Mouse (Mus musculus) neural tube, embryonic 11.5 days (tissue): ENCODE measurements around the gene Urad. TPM values are rescaled to one million over a fixed set of nuclear protein-coding genes. Genes with fewer than 3 reads are reported as not detected.

ENCODE experiments used
- ATAC-seq: fragments of 200-750 bp; cut with Nextera tagmentation; 2 replicates; pipeline ENCODE4 v1.8.0; 2017; ENCODE audit warnings: moderate number of reproducible peaks, mild to moderate bottlenecking, moderate TSS enrichment, moderate library complexity; ENCODE audit not compliant: insufficient read depth, low FRiP score, low TSS enrichment
- DNase-seq: peaks from one replicate; pipeline ENCODE4 v3.0.0-alpha.2; 2015; ENCODE audit warnings: low spot score
- H3K27ac ChIP-seq: fragments of 300-500 bp; sonication (generic); 2 replicates; pipeline ENCODE4 v1.5.1; 2014; ENCODE audit warnings: low read depth, mild to moderate bottlenecking, low read length
- H3K27me3 ChIP-seq: fragments of 300-500 bp; sonication (generic); 2 replicates; pipeline ENCODE4 v1.6.1; 2014; ENCODE audit warnings: mild to moderate bottlenecking, low read length, mixed read lengths; ENCODE audit not compliant: control insufficient read depth, insufficient read depth
- H3K36me3 ChIP-seq: fragments of 300-500 bp; sonication (generic); 2 replicates; pipeline ENCODE4 v1.6.1; 2014; ENCODE audit warnings: mild to moderate bottlenecking, low read length, moderate library complexity, mixed read lengths; ENCODE audit not compliant: control insufficient read depth, insufficient read depth
- H3K4me1 ChIP-seq: fragments of 300-500 bp; sonication (generic); 2 replicates; pipeline ENCODE4 v1.6.1; 2014; ENCODE audit warnings: low read length, mixed read lengths; ENCODE audit not compliant: control insufficient read depth, insufficient read depth
- H3K4me2 ChIP-seq: fragments of 300-500 bp; sonication (generic); 2 replicates; pipeline ENCODE4 v1.6.1; 2014; ENCODE audit warnings: low read depth, mild to moderate bottlenecking, moderate library complexity
- H3K4me3 ChIP-seq: fragments of 300-500 bp; sonication (generic); 2 replicates; pipeline ENCODE4 v1.5.1; 2014; ENCODE audit warnings: low read depth, low read length
- H3K9ac ChIP-seq: fragments of 300-500 bp; sonication (generic); 2 replicates; pipeline ENCODE4 v1.6.1; 2014; ENCODE audit warnings: mild to moderate bottlenecking, low read length
- H3K9me3 ChIP-seq: fragments of 300-500 bp; sonication (generic); 2 replicates; pipeline ENCODE4 v1.6.1; 2016; ENCODE audit warnings: low read length; ENCODE audit not compliant: control insufficient read depth
- WGBS: fragments of 180-500 bp; shearing (Covaris S2); extraction: QIAGEN DNeasy Blood & Tissue Kit; methylation state at CpG from one replicate; pipeline ENCODE4 v1.1.7; 2014; 5-methylcytosine and 5-hydroxymethylcytosine counted together
- polyA plus RNA-seq: library from polyadenylated mRNA; unstranded; fragments of >200 nt; fragmentation: Nextera tagmentation; extraction: Ambion mirVana; gene quantifications from 2 replicates; pipeline ENCODE4 v1.2.1, GENCODE M21; 2014

Urad gene
- polyA plus RNA-seq, 1 experiment from 2014 or later: not detected

DNA sequence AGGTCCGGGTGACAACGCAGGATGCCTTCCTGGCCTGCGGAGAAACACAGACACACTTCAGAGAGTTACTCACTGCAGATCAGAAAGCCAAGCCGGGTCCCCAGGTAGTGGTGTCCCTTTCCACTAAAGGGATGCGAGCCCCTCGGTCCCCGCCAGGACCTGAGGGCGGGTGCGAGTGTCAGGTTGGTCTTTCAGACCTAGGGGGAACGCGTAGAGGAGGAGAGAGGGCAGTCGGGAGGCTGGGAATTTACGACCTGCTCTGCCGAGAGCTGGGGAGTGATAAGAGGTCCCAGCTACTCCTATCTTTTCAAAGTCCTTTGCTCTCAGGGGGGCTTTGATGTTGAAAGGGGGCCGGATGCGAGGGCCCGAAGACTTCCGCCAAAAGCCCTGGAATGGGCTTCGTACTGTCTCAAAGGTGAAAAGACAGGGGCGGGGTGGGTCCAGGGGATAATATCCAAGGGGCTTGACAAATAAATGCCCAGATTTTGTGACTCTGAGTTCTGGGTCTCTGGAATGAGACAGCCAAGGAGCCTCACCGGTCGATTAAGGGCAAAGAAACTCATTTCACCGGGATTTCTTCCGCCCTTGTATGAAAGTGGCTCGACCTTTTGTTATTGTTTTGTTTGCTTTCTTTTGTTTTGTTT, 6.7 kb downstream of the Urad start:
- Histone ChIP-seq H3K4me2 (no peak overlapping the region), H3K36me3 (no peaks in the 10 kb centered on the region), H3K27ac (no peak overlapping the region), H3K9me3 (no peaks in the 10 kb centered on the region), H3K4me1 (0 out of 2 replicates have a peak, but pooled peaks cover 3% of the 10 kb centered on the region), H3K27me3 (peaks cover 86% of the 10 kb centered on the region), H3K9ac (no peak overlapping the region), H3K4me3 (no peak overlapping the region)
- DNase-seq (no peak), ATAC-seq (no peak)
- under 1% methylated on average over 25 of the region's 25 CpGs for WGBS

GRCm38 (mm10) chr5:147314646-147315431, 7.4 kb downstream of the Urad start:
- Histone ChIP-seq H3K27ac (no peak overlapping the region), H3K4me2 (no peak overlapping the region), H3K9ac (no peak overlapping the region), H3K4me3 (no peak overlapping the region), H3K36me3 (no peaks in the 10 kb centered on the region), H3K4me1 (0 out of 2 replicates have a peak, but pooled peaks cover 3% of the 10 kb centered on the region), H3K27me3 (peaks cover 89% of the 10 kb centered on the region), H3K9me3 (no peaks in the 10 kb centered on the region)
- DNase-seq: peak; percentile 31
- ATAC-seq: no peak
- WGBS: under 1% methylated on average over 39 of the region's 39 CpGs

GRCm38 (mm10) chr5:147312830-147313685, 9.2 kb downstream of the Urad start:
- Histone ChIP-seq H3K36me3 (no peaks in the 10 kb centered on the region), H3K27me3 (peaks cover 100% of the 10 kb centered on the region), H3K9me3 (no peaks in the 10 kb centered on the region), H3K9ac (no peak overlapping the region), H3K4me2 (no peak overlapping the region), H3K4me3 (no peak overlapping the region), H3K27ac (no peak overlapping the region), H3K4me1 (0 out of 2 replicates have a peak, but pooled peaks cover 3% of the 10 kb centered on the region)
- ATAC-seq (no peak), DNase-seq (peak; percentile 6)
- 2% methylated on average over 27 of the region's 27 CpGs for WGBS

DNA sequence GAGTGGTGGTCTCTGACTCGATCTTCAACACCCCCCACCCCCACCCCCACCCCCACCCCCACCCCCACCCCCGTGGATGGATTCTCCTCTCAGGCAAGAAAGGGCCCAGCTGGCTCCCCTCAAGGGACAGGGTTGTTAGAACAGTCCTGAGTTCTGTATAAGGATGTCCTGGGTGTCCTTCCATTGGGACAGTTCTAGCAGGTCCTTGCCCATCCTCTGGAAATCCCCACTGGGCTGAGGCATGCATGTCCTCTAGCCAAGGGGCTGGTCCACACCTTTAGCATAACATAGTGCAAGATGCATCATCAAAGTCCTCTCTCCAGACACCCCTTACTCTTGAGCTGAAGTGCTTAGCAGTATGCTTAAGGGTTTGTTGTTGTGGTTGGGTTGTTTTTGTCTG, 12.5 kb downstream of the Urad start:
- no peak overlapping the region for H3K9ac ChIP-seq
- ATAC-seq: no peak

DNA sequence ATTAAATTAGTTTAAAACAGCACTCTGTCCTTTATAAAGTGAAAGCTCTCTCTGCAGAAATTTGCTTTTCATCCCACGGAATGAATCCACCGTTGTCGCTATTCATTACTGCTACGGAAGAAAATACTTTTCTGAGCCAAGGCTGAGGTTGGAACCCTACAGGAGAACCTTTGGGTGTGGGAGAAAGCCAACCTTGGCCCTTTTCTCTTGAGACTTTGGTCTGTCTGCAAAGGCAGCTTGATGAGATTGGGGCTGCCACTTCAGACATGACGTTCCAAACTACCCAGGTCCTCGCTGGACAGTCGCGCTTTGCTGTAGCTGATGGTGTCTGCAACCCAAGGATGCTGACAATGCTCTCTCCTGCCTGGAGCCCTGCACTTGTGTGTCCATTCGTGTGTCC, 13.8 kb downstream of the Urad start:
- H3K4me3 ChIP-seq: no peak overlapping the region
- no peaks in the 10 kb centered on the region for H3K36me3 ChIP-seq
- no peak overlapping the region for H3K4me2 ChIP-seq
- 8% methylated on average over 9 of the region's 9 CpGs for WGBS
- peaks cover 7% of the 10 kb centered on the region for H3K4me1 ChIP-seq
- H3K9ac ChIP-seq: no peak overlapping the region
- DNase-seq: no peak
- no peak overlapping the region for H3K27ac ChIP-seq
- H3K27me3 ChIP-seq: peaks cover 100% of the 10 kb centered on the region
- no peak for ATAC-seq
- no peaks in the 10 kb centered on the region for H3K9me3 ChIP-seq

More for the DNA sequence above, 12.5 kb downstream of the Urad start:
- H3K4me3 ChIP-seq: no peak overlapping the region
- H3K4me1 ChIP-seq: peaks cover 7% of the 10 kb centered on the region; the same call in 1 of the 2 replicates
- no peak overlapping the region for H3K27ac ChIP-seq
- H3K9me3 ChIP-seq: no peaks in the 10 kb centered on the region
- H3K27me3 ChIP-seq: peaks cover 100% of the 10 kb centered on the region
- WGBS: 0% methylated on average over 1 of the region's 2 CpGs
- no peak for DNase-seq
- no peaks in the 10 kb centered on the region for H3K36me3 ChIP-seq
- H3K4me2 ChIP-seq: no peak overlapping the region

DNA sequence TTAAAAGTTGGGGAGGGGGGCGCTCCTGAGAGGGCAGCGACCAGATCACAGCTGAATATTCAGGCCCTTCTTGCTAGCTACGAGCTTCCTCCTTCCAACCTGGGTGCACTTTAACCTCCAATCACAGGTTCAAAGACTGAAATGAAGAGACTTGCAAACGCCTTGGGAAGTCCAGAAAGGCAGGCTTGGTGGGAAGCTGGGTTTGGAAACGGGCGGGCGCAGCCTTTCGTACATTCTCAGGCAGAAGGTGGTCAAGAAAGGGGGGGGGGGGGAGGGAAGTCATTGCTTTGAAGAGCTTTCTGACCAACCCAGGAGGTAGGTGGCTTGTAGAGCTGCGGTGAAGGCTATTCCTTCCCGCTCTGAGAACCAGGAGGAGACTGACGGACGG, 14.8 kb downstream of the Urad start:
- no peak for DNase-seq
- no peak for ATAC-seq

GRCm38 (mm10) chr5:147306638-147307397, 15.4 kb downstream of the Urad start, which contains the start of gene Cdx2:
TSS of gene Cdx2 (minus strand) at chr5:147307270.
- H3K4me1 ChIP-seq: peaks cover 7% of the 10 kb centered on the region
- H3K36me3 ChIP-seq: no peaks in the 10 kb centered on the region
- no peak within 1 kb of the TSS for H3K9ac ChIP-seq
- no peak within 1 kb of the TSS for H3K27ac ChIP-seq
- H3K4me2 ChIP-seq: no peak within 1 kb of the TSS
- peaks cover 100% of the 10 kb centered on the region for H3K27me3 ChIP-seq
- no peak for DNase-seq
- whole genome bisulfite sequencing: under 1% methylated on average over 59 of the region's 63 CpGs
- peak within 1 kb of the TSS; percentile 10 for H3K4me3 ChIP-seq
- H3K9me3 ChIP-seq: no peaks in the 10 kb centered on the region
- ATAC-seq: no peak

More for the DNA sequence above, 14.8 kb downstream of the Urad start:
- no peaks in the 10 kb centered on the region for H3K9me3 ChIP-seq
- H3K4me3 ChIP-seq: no peak overlapping the region
- no peak overlapping the region for H3K27ac ChIP-seq
- peaks cover 7% of the 10 kb centered on the region for H3K4me1 ChIP-seq
- 3% methylated on average over 12 of the region's 12 CpGs for WGBS
- no peak overlapping the region for H3K9ac ChIP-seq
- H3K4me2 ChIP-seq: no peak overlapping the region
- peaks cover 100% of the 10 kb centered on the region for H3K27me3 ChIP-seq
- H3K36me3 ChIP-seq: no peaks in the 10 kb centered on the region
